Mouse (Mus musculus) embryonic fibroblast, embryonic 13.5 days (primary cell): ENCODE results near the gene Klhl26. TPM values are rescaled to one million over a fixed set of nuclear protein-coding genes. Genes with fewer than 3 reads are reported as not detected.

Source experiments
- H3K27ac ChIP-seq: 2 replicates; pipeline ENCODE4 v1.5.1; 2012; ENCODE audit warnings: low read length, control low read depth, inconsistent platforms; ENCODE audit not compliant: insufficient read depth
- H3K4me1 ChIP-seq: 2 replicates; pipeline ENCODE4 v1.6.1; 2011; ENCODE audit warnings: low read length; ENCODE audit not compliant: control insufficient read depth, insufficient read depth
- H3K4me3 ChIP-seq: 2 replicates; pipeline ENCODE4 v1.5.1; 2011; ENCODE audit warnings: mild to moderate bottlenecking, control low read depth, low read length; ENCODE audit not compliant: insufficient read depth
- CTCF ChIP-seq: IDR thresholded peaks from 2 replicates; pipeline ENCODE4 v1.5.1; 2011; ENCODE audit warnings: mild to moderate bottlenecking, control low read depth, low read length, moderate library complexity, borderline replicate concordance; ENCODE audit not compliant: insufficient read depth
- POLR2A ChIP-seq: IDR thresholded peaks from 2 replicates; pipeline ENCODE4 v1.6.1; 2011; ENCODE audit warnings: low read depth, mild to moderate bottlenecking, control low read depth, low read length, moderate library complexity
- polyA plus RNA-seq: library from polyadenylated mRNA; stranded (reverse); fragments of >200 nt; gene quantifications from 2 replicates; pipeline ENCODE4 v1.2.4, GENCODE M21; 2011; ENCODE audit warnings: low read depth; ENCODE audit not compliant: missing spikeins, insufficient read length

Gene Klhl26
- polyA plus RNA-seq, 1 experiment: 21.4 TPM

- TF ChIP-seq POLR2A: no peak
- TF ChIP-seq CTCF: peak; percentile 2; the same call in 1 of the 2 replicates
- peaks cover 2% of the 10 kb centered on the region; the same call in 1 of the 2 replicates for H3K4me1 ChIP-seq
- H3K27ac ChIP-seq: no peak overlapping the region
- H3K4me3 ChIP-seq: no peak overlapping the region
Observed at GRCm38 (mm10) chr8:70415540-70416451, 61.0 kb downstream of the Klhl26 start.

- no peaks in the 10 kb centered on the region for H3K4me1 ChIP-seq
- no peak overlapping the region for H3K4me3 ChIP-seq
- TF ChIP-seq POLR2A (no peak), CTCF (no peak)
- H3K27ac ChIP-seq: no peak overlapping the region
Observed at GRCm38 (mm10) chr8:70414310-70414946, 62.3 kb downstream of the Klhl26 start.

GRCm38 (mm10) chr8:70410281-70410680, 66.5 kb downstream of the Klhl26 start:
- H3K27ac ChIP-seq: no peak overlapping the region
- no peak overlapping the region for H3K4me3 ChIP-seq
- no peak for TF ChIP-seq CTCF
- no peak for TF ChIP-seq POLR2A
- H3K4me1 ChIP-seq: no peaks in the 10 kb centered on the region

- no peaks in the 10 kb centered on the region for H3K4me1 ChIP-seq
- TF ChIP-seq CTCF (no peak), POLR2A (no peak)
- H3K4me3 ChIP-seq: no peak overlapping the region
- no peak overlapping the region for H3K27ac ChIP-seq
Observed at GRCm38 (mm10) chr8:70409455-70409871, 67.3 kb downstream of the Klhl26 start.

GRCm38 (mm10) chr8:70409019-70409418, 67.7 kb downstream of the Klhl26 start:
- Histone ChIP-seq H3K4me1 (no peaks in the 10 kb centered on the region), H3K4me3 (no peak overlapping the region), H3K27ac (no peak overlapping the region)
- TF ChIP-seq POLR2A: no peak
- no peak for TF ChIP-seq CTCF

- Histone ChIP-seq H3K4me3 (no peak overlapping the region), H3K4me1 (no peaks in the 10 kb centered on the region), H3K27ac (no peak overlapping the region)
- TF ChIP-seq CTCF: no peak
- TF ChIP-seq POLR2A: no peak
Observed at GRCm38 (mm10) chr8:70408301-70408700, 68.5 kb downstream of the Klhl26 start.

- Histone ChIP-seq H3K4me1 (no peaks in the 10 kb centered on the region), H3K27ac (no peak overlapping the region), H3K4me3 (no peak overlapping the region)
- TF ChIP-seq CTCF (no peak), POLR2A (no peak)
Observed at GRCm38 (mm10) chr8:70406427-70407069, 70.2 kb downstream of the Klhl26 start.

GRCm38 (mm10) chr8:70405189-70405588, 71.6 kb downstream of the Klhl26 start:
- Histone ChIP-seq H3K27ac (no peak overlapping the region), H3K4me1 (no peaks in the 10 kb centered on the region), H3K4me3 (no peak overlapping the region)
- TF ChIP-seq POLR2A: no peak
- TF ChIP-seq CTCF: no peak

GRCm38 (mm10) chr8:70404212-70404611, 72.6 kb downstream of the Klhl26 start:
- no peak overlapping the region for H3K4me3 ChIP-seq
- TF ChIP-seq POLR2A: no peak
- no peak for TF ChIP-seq CTCF
- H3K27ac ChIP-seq: no peak overlapping the region
- no peaks in the 10 kb centered on the region for H3K4me1 ChIP-seq

Other genes with a start within 250 kb of the Klhl26 start
- 26.4 and 28.9 TPM in 2 replicates for gene Sugp2, start 242.7 kb downstream of the Klhl26 start, polyA plus RNA-seq
- 11.0 and 14.9 TPM in 2 replicates for gene Armc6, start 242.5 kb downstream of the Klhl26 start, polyA plus RNA-seq
- gene Homer3, start 194.1 kb downstream of the Klhl26 start, polyA plus RNA-seq: 42.2 and 54.0 TPM in 2 replicates
- 24.8 and 31.6 TPM in 2 replicates for gene Ddx49, start 174.5 kb downstream of the Klhl26 start, polyA plus RNA-seq
- 129 and 132 TPM in 2 replicates for gene Cope, start 174.4 kb downstream of the Klhl26 start, polyA plus RNA-seq
- gene Cers1, start 161.2 kb downstream of the Klhl26 start, polyA plus RNA-seq: 2.6 and 3.2 TPM in 2 replicates
- not detected in 2 replicates for gene Gdf1, start 147.2 kb downstream of the Klhl26 start, polyA plus RNA-seq
- gene Upf1, start 123.7 kb downstream of the Klhl26 start, polyA plus RNA-seq: 25.6 and 25.8 TPM in 2 replicates
- gene Comp, start 103.4 kb downstream of the Klhl26 start, polyA plus RNA-seq: 1.6 and 1.9 TPM in 2 replicates
- 13.7 and 15.6 TPM in 2 replicates for gene Crtc1, start 37.4 kb downstream of the Klhl26 start, polyA plus RNA-seq
- 0.58 and 1.5 TPM in 2 replicates for gene Tmem59l, start 10.4 kb upstream of the Klhl26 start, polyA plus RNA-seq
- gene Crlf1, start 16.2 kb upstream of the Klhl26 start, polyA plus RNA-seq: 215 and 351 TPM in 2 replicates
- gene Rex1bd, start 29.8 kb upstream of the Klhl26 start, polyA plus RNA-seq: 29.9 and 46.6 TPM in 2 replicates
- 547 and 589 TPM in 2 replicates for gene Uba52, start 33.8 kb upstream of the Klhl26 start, polyA plus RNA-seq
- gene Fkbp8, start 50.8 kb upstream of the Klhl26 start, polyA plus RNA-seq: 105 and 110 TPM in 2 replicates
- gene Kxd1, start 51.0 kb upstream of the Klhl26 start, polyA plus RNA-seq: 35.5 and 37.0 TPM in 2 replicates
- gene Ell, start 62.5 kb upstream of the Klhl26 start, polyA plus RNA-seq: 16.1 and 20.4 TPM in 2 replicates
- gene Isyna1, start 117.4 kb upstream of the Klhl26 start, polyA plus RNA-seq: 17.9 and 18.6 TPM in 2 replicates
- 44.7 and 50.7 TPM in 2 replicates for gene Ssbp4, start 131.9 kb upstream of the Klhl26 start, polyA plus RNA-seq
- gene Lrrc25, start 139.2 kb upstream of the Klhl26 start, polyA plus RNA-seq: 0.46 TPM in 1 of 2 replicates, not detected in the other
- gene Gdf15, start 155.5 kb upstream of the Klhl26 start, polyA plus RNA-seq: 3.1 and 4.2 TPM in 2 replicates
- gene Pgpep1, start 183.4 kb upstream of the Klhl26 start, polyA plus RNA-seq: 53.7 and 54.3 TPM in 2 replicates
- gene Lsm4, start 196.3 kb upstream of the Klhl26 start, polyA plus RNA-seq: 54.9 and 60.2 TPM in 2 replicates
- 82.2 and 90.6 TPM in 2 replicates for gene Jund, start 222.0 kb upstream of the Klhl26 start, polyA plus RNA-seq
- not detected in 2 replicates for gene Iqcn, start 226.5 kb upstream of the Klhl26 start, polyA plus RNA-seq
- gene Gm3336, start 241.6 kb upstream of the Klhl26 start, polyA plus RNA-seq: not detected in 2 replicates
- gene Pde4c, start 246.8 kb upstream of the Klhl26 start, polyA plus RNA-seq: not detected in 2 replicates